Mouse (Mus musculus): Measurements from ENCODE around the gene Serping1.

DNA sequence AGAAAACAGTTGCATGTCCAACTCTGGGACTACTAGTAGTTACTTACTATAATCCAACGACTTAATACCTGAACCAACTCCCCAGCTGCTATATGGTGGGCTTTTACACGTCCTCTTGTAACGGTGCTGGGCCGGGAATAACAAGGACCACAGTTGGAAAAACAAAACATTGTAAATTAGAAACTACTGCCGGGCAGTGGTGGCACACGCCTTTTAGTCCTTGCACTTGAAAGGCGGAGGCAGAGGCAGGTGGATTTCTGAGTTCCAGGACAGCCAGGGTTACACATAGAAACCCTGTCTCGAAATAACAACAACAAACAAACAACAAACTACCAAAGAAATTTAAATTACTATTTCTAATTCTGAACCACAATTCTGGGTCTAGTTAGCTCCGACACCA is 48.5 kb downstream of the Serping1 start:
- TF ChIP-seq ZMIZ1 (IDR thresholded peaks at IDR 0.05; ENCODE audit: low read depth, low read length) = no peak
- TF ChIP-seq MAFK (IDR thresholded peaks at IDR 0.05; ENCODE audit: insufficient replicate concordance, low read length) = no peak

All from CH12.LX (cell line).